Comparison of ENCODE assay signal across 8 mouse cellular contexts in genomic region chr12:86893326-86894183, GRCm38 (mm10). TPM values are rescaled to one million over a fixed set of nuclear protein-coding genes. Genes with fewer than 3 reads are reported as not detected.
DNase-seq lines count a peak whose midpoint lies in the region; ATAC-seq and TF ChIP-seq lines count a peak whose summit lies in the region.

No protein-coding gene starts in this region.

- H3K27ac ChIP-seq in forebrain, embryonic 12.5 days = peak overlapping the region; percentile 98
- H3K27ac ChIP-seq in small intestine, adult 2 months (ENCODE audit: insufficient read depth, low read depth, low read length) = peak overlapping the region; percentile 91

- H3K4me3 ChIP-seq in forebrain, embryonic 12.5 days (replicated peaks) = peak overlapping the region; percentile 14
- peak overlapping the region; percentile 62 for H3K4me3 ChIP-seq in lung, adult 2 months (replicated peaks; ENCODE audit: extremely low read depth, low read depth, low read length)
- peak overlapping the region; percentile 48 for H3K4me3 ChIP-seq in small intestine, adult 2 months (ENCODE audit: low read depth, low read length)

- H3K9ac ChIP-seq in forebrain, embryonic 12.5 days = peak overlapping the region; percentile 56

- H3K9me3 ChIP-seq in forebrain, embryonic 12.5 days = no peaks in the 10 kb centered on the region

- DNase-seq in embryo, embryonic 10.5 days (ENCODE audit: low spot score) = peak; percentile 58
- DNase-seq in embryo, embryonic 10 days (ENCODE audit: low spot score) = no peak
- DNase-seq in induced T-regulatory cell, adult 2 months (ENCODE audit: low read depth) = peak; percentile 64
- peak; percentile 46 for DNase-seq in lung, adult 2 months
- DNase-seq in layer of hippocampus, adult 8-10 months (ENCODE audit: low spot score in 2 of 2) = no peak

- peak; percentile 0 for ATAC-seq in activated CD4-positive, CD25-positive, alpha-beta regulatory T cell, adult 4 months
- peak; percentile 21 for ATAC-seq in forebrain, embryonic 12.5 days (ENCODE audit: low FRiP score)

- TF ChIP-seq CTCF in lung, adult 2 months (IDR thresholded peaks at IDR 0.05; ENCODE audit: insufficient read depth, low read length) = no peak
- TF ChIP-seq CTCF in small intestine, adult 2 months (IDR thresholded peaks at IDR 0.05; ENCODE audit: extremely low read depth, insufficient read length, insufficient replicate concordance, low read depth, low read length) = no peak

- no peaks in the 10 kb centered on the region for H3K36me3 ChIP-seq in forebrain, embryonic 12.5 days (replicated peaks)
- no peaks in the 10 kb centered on the region for H3K36me3 ChIP-seq in small intestine, adult 2 months (ENCODE audit: control insufficient read depth, insufficient read depth, low read length)

- no peaks in the 10 kb centered on the region for H3K27me3 ChIP-seq in forebrain, embryonic 12.5 days
- H3K27me3 ChIP-seq in small intestine, adult 2 months (ENCODE audit: control insufficient read depth, insufficient read depth, low read length) = no peaks in the 10 kb centered on the region

- peak overlapping the region; percentile 63 for H3K4me2 ChIP-seq in forebrain, embryonic 12.5 days

- 0 out of 2 replicates have a peak, but pooled peaks have one; percentile 14 for TF ChIP-seq POLR2A in lung, adult 2 months (IDR thresholded peaks at IDR 0.05; ENCODE audit: borderline replicate concordance, extremely low read depth, low read depth, low read length)
- no peak for TF ChIP-seq POLR2A in small intestine, adult 2 months (IDR thresholded peaks at IDR 0.05; ENCODE audit: low read depth, low read length)

- under 1% methylated on average over 20 of the region's 20 CpGs for WGBS in forebrain, embryonic 12.5 days
- WGBS in lung, adult 2 months = 4% methylated on average over 20 of the region's 20 CpGs
- 3% methylated on average over 20 of the region's 20 CpGs for WGBS in small intestine, adult 2 months

- peaks cover 92% of the 10 kb centered on the region for H3K4me1 ChIP-seq in forebrain, embryonic 12.5 days
- H3K4me1 ChIP-seq in lung, adult 2 months (ENCODE audit: control insufficient read depth, insufficient read depth, low read length) = peaks cover 45% of the 10 kb centered on the region
- peaks cover 29% of the 10 kb centered on the region for H3K4me1 ChIP-seq in small intestine, adult 2 months (ENCODE audit: control insufficient read depth, insufficient read depth, insufficient read length, low read length)

RNA-seq across cellular contexts. Expression of gene Irf2bpl, which starts 9.0 kb away (rescaled TPM):
- polyA plus RNA-seq in activated CD4-positive, CD25-positive, alpha-beta regulatory T cell, adult 4 months (2017; shearing (Covaris generic)) = 10 to 100 TPM in 1 of 2 experiments, 1 to 10 TPM in 1; 8.6 to 13.6 TPM
- polyA plus RNA-seq in forebrain, embryonic 12.5 days (2016; fragmentation: Nextera tagmentation; extraction: Ambion mirVana) = 74.8 and 81.9 TPM in 2 replicates
- polyA plus RNA-seq in lung, adult 2 months (2012; rRNA removed) = 50.0 and 79.4 TPM in 2 replicates
- polyA plus RNA-seq in small intestine, adult 2 months (2012; rRNA removed) = 17.5 and 30.5 TPM in 2 replicates
- total RNA-seq in layer of hippocampus, adult 8-10 months (2022) = 10 to 100 TPM; 61.7 to 72.0 (median 66.8) TPM

RNA-seq across cellular contexts. Expression of gene Cipc, which starts 53.3 kb away (rescaled TPM):
- polyA plus RNA-seq in activated CD4-positive, CD25-positive, alpha-beta regulatory T cell, adult 4 months (2017; shearing (Covaris generic)) = 10 to 100 TPM; 19.8 to 20.1 TPM
- 49.5 and 51.4 TPM in 2 replicates for polyA plus RNA-seq in forebrain, embryonic 12.5 days (2016; fragmentation: Nextera tagmentation; extraction: Ambion mirVana)
- polyA plus RNA-seq in lung, adult 2 months (2012; rRNA removed) = 27.2 and 33.9 TPM in 2 replicates
- 7.9 and 16.3 TPM in 2 replicates for polyA plus RNA-seq in small intestine, adult 2 months (2012; rRNA removed)
- total RNA-seq in layer of hippocampus, adult 8-10 months (2022) = 10 to 100 TPM; 70.7 to 89.0 (median 86.1) TPM

Comparison
In these comparisons a context has a peak if more than half of its experiments do, and no peak if none do; other contexts are left out.
1. DNase-seq: peak in embryo, embryonic 10.5 days (single experiment), induced T-regulatory cell, adult 2 months (single experiment) and lung, adult 2 months (single experiment); none in embryo, embryonic 10 days (single experiment) and layer of hippocampus, adult 8-10 months (0 of 2).
2. Peak in every context shown above with its lines, with median percentiles within 50 percentile points of each other: H3K4me3 ChIP-seq.